Mouse (Mus musculus) heart, adult 2 months (tissue): ENCODE measurements around the gene Msrb2.

Experiments used
- CTCF ChIP-seq: fragments of 200-600 bp; IDR thresholded peaks from 2 replicates; pipeline ENCODE4 v1.8.1; 2022; ENCODE audit warnings: antibody characterized with exemption, mild to moderate bottlenecking, moderate library complexity
- EP300 ChIP-seq: fragments of 200-500 bp; IDR thresholded peaks from 2 replicates; pipeline ENCODE4 v1.6.1; 2011; ENCODE audit warnings: low read depth, low read length, control low read depth; ENCODE audit not compliant: insufficient read depth
- POLR2A ChIP-seq: fragments of 200-500 bp; IDR thresholded peaks from 2 replicates; pipeline ENCODE4 v1.6.1; 2011; ENCODE audit warnings: mild to moderate bottlenecking, low read depth, low read length, control low read depth; ENCODE audit not compliant: insufficient read depth

GRCm38 (mm10) chr2:19326376-19326775, 44.9 kb upstream of the Msrb2 start:
- TF ChIP-seq CTCF (no peak), POLR2A (no peak), EP300 (no peak)
